Comparison of ENCODE assay signal across 7 mouse cellular contexts in genomic region chr10:76731621-76732239, GRCm38 (mm10). TPM values are rescaled to one million over a fixed set of nuclear protein-coding genes. Genes with fewer than 3 reads are reported as not detected.
DNase-seq lines count a peak whose midpoint lies in the region.

No protein-coding gene starts in this region.

- DNase-seq in spleen, postnatal 4 days (ENCODE audit: low spot score in 2 of 2), result peak; percentile 10 to 53
- no peak for DNase-seq in spleen, postnatal 14 days (ENCODE audit: low spot score in 2 of 2)
- DNase-seq in heart, adult 18-20 months, result peak; percentile 73 to 79
- peak; percentile 65 for DNase-seq in kidney, postnatal 10 days
- peak; percentile 13 for DNase-seq in testis, postnatal 14 days (ENCODE audit: low spot score)
- DNase-seq in embryo, embryonic 11 days, result no peak
- no peak for DNase-seq in cerebellum, postnatal 36 days

RNA-seq across cellular contexts. Expression of gene Col6a1, which starts 5.8 kb away (rescaled TPM):
- total RNA-seq in heart, adult 18-20 months (2021), result 10 to 100 TPM; 35.5 to 35.8 TPM

Comparison
In these comparisons a context has a peak if more than half of its experiments do, and no peak if none do; other contexts are left out.
1. DNase-seq: peak in spleen, postnatal 4 days (2 of 2), heart, adult 18-20 months (2 of 2), kidney, postnatal 10 days (single experiment) and testis, postnatal 14 days (single experiment); none in spleen, postnatal 14 days (0 of 2), embryo, embryonic 11 days (single experiment) and cerebellum, postnatal 36 days (0 of 2).